Mouse (Mus musculus) neural tube, embryonic 15.5 days (tissue): ENCODE measurements around the gene Tfam. TPM values are rescaled to one million over a fixed set of nuclear protein-coding genes. Genes with fewer than 3 reads are reported as not detected.

ENCODE experiments used
- ATAC-seq: fragments of 200-750 bp; cut with Nextera tagmentation; 2 replicates; pipeline ENCODE4 v1.8.0; 2017; ENCODE audit warnings: mild to moderate bottlenecking, moderate TSS enrichment, moderate library complexity; ENCODE audit not compliant: low FRiP score
- H3K27ac ChIP-seq: fragments of 300-500 bp; sonication (generic); replicated peaks from 2 replicates; pipeline ENCODE4 v1.5.1; 2015; ENCODE audit warnings: mild to moderate bottlenecking, inconsistent platforms
- H3K27me3 ChIP-seq: fragments of 300-500 bp; sonication (generic); replicated peaks from 2 replicates; pipeline ENCODE4 v1.6.1; 2015; ENCODE audit warnings: inconsistent platforms
- H3K36me3 ChIP-seq: fragments of 300-500 bp; sonication (generic); 2 replicates; pipeline ENCODE4 v1.6.1; 2015; ENCODE audit warnings: inconsistent platforms
- H3K4me1 ChIP-seq: fragments of 300-500 bp; sonication (generic); 2 replicates; pipeline ENCODE4 v1.6.1; 2015; ENCODE audit warnings: inconsistent platforms
- H3K4me2 ChIP-seq: fragments of 300-500 bp; sonication (generic); 2 replicates; pipeline ENCODE4 v1.6.1; 2015; ENCODE audit warnings: inconsistent platforms, mild to moderate bottlenecking, moderate library complexity
- H3K4me3 ChIP-seq: fragments of 300-500 bp; sonication (generic); replicated peaks from 2 replicates; pipeline ENCODE4 v1.5.1; 2015; ENCODE audit warnings: mild to moderate bottlenecking, inconsistent platforms
- H3K9ac ChIP-seq: fragments of 300-500 bp; sonication (generic); replicated peaks from 2 replicates; pipeline ENCODE4 v1.6.1; 2015; ENCODE audit warnings: mild to moderate bottlenecking, inconsistent platforms
- H3K9me3 ChIP-seq: fragments of 300-500 bp; sonication (generic); replicated peaks from 2 replicates; pipeline ENCODE4 v1.6.1; 2016; ENCODE audit warnings: inconsistent platforms
- whole genome bisulfite sequencing: fragments of 180-500 bp; shearing (Covaris S2); methylation state at CpG from one replicate; pipeline ENCODE4 v1.1.7; 2015; ENCODE audit warnings: mixed read lengths; 5-methylcytosine and 5-hydroxymethylcytosine counted together
- polyA plus RNA-seq: library from polyadenylated mRNA; unstranded; fragments of >200 nt; fragmentation: Nextera tagmentation; extraction: Ambion mirVana; gene quantifications from 2 replicates; pipeline ENCODE4 v1.2.1, GENCODE M21; 2015

Gene Tfam
- polyA plus RNA-seq, 1 experiment from 2014 or later = 47.8 TPM

GRCm38 (mm10) chr10:71183339-71184031 lies 54.6 kb downstream of the Tfam start:
- H3K27me3 ChIP-seq = no peaks in the 10 kb centered on the region
- H3K9ac ChIP-seq = no peak overlapping the region
- no peak overlapping the region for H3K4me3 ChIP-seq
- no peaks in the 10 kb centered on the region for H3K9me3 ChIP-seq
- no peaks in the 10 kb centered on the region for H3K4me1 ChIP-seq
- H3K27ac ChIP-seq = no peak overlapping the region
- H3K4me2 ChIP-seq = no peak overlapping the region
- H3K36me3 ChIP-seq = no peaks in the 10 kb centered on the region
- 74% methylated on average over 7 of the region's 7 CpGs for WGBS
- no peak for ATAC-seq

GRCm38 (mm10) chr10:71181931-71182330 lies 56.1 kb downstream of the Tfam start:
- Histone ChIP-seq H3K4me1 (no peaks in the 10 kb centered on the region), H3K27me3 (no peaks in the 10 kb centered on the region), H3K36me3 (no peaks in the 10 kb centered on the region), H3K9ac (no peak overlapping the region), H3K9me3 (no peaks in the 10 kb centered on the region), H3K27ac (no peak overlapping the region), H3K4me3 (no peak overlapping the region), H3K4me2 (no peak overlapping the region)
- WGBS = 88% methylated on average over 4 of the region's 4 CpGs
- ATAC-seq = no peak

- H3K4me1 ChIP-seq = no peaks in the 10 kb centered on the region
- no peak overlapping the region for H3K9ac ChIP-seq
- H3K36me3 ChIP-seq = no peaks in the 10 kb centered on the region
- 87% methylated on average over 2 of the region's 2 CpGs for WGBS
- no peak overlapping the region for H3K4me3 ChIP-seq
- no peaks in the 10 kb centered on the region for H3K27me3 ChIP-seq
- ATAC-seq = no peak
- no peak overlapping the region for H3K27ac ChIP-seq
- no peaks in the 10 kb centered on the region for H3K9me3 ChIP-seq
- H3K4me2 ChIP-seq = no peak overlapping the region
Measured at GRCm38 (mm10) chr10:71181091-71181490, 57.0 kb downstream of the Tfam start.

GRCm38 (mm10) chr10:71180057-71180456 lies 58.0 kb downstream of the Tfam start:
- Histone ChIP-seq H3K27ac (no peak overlapping the region), H3K4me1 (no peaks in the 10 kb centered on the region), H3K36me3 (no peaks in the 10 kb centered on the region), H3K9ac (no peak overlapping the region), H3K4me2 (no peak overlapping the region), H3K27me3 (no peaks in the 10 kb centered on the region), H3K4me3 (no peak overlapping the region), H3K9me3 (no peaks in the 10 kb centered on the region)
- 89% methylated on average over 2 of the region's 2 CpGs for WGBS
- no peak for ATAC-seq

GRCm38 (mm10) chr10:71177201-71177600 lies 60.9 kb downstream of the Tfam start:
- Histone ChIP-seq H3K27me3 (no peaks in the 10 kb centered on the region), H3K9me3 (no peaks in the 10 kb centered on the region), H3K36me3 (no peaks in the 10 kb centered on the region), H3K27ac (no peak overlapping the region), H3K4me1 (no peaks in the 10 kb centered on the region), H3K4me3 (no peak overlapping the region), H3K9ac (no peak overlapping the region), H3K4me2 (no peak overlapping the region)
- no peak for ATAC-seq
- WGBS = 92% methylated on average over 7 of the region's 7 CpGs

- Histone ChIP-seq H3K4me2 (no peak overlapping the region), H3K36me3 (no peaks in the 10 kb centered on the region), H3K9me3 (no peaks in the 10 kb centered on the region), H3K9ac (no peak overlapping the region), H3K4me1 (no peaks in the 10 kb centered on the region), H3K27me3 (no peaks in the 10 kb centered on the region), H3K27ac (no peak overlapping the region), H3K4me3 (no peak overlapping the region)
- ATAC-seq = no peak
- whole genome bisulfite sequencing = 77% methylated on average over 8 of the region's 8 CpGs
Measured at GRCm38 (mm10) chr10:71176341-71176740, 61.7 kb downstream of the Tfam start.

Other genes starting within 250 kb of the Tfam start
- gene Bicc1, start 78.6 kb downstream of the Tfam start, polyA plus RNA-seq = 5.8 and 8.4 TPM in 2 replicates
- gene Ube2d1, start 47.0 kb upstream of the Tfam start, polyA plus RNA-seq = 135 and 151 TPM in 2 replicates
- 286 and 340 TPM in 2 replicates for gene Cisd1, start 106.7 kb upstream of the Tfam start, polyA plus RNA-seq
- 14.9 and 15.3 TPM in 2 replicates for gene Ipmk, start 109.5 kb upstream of the Tfam start, polyA plus RNA-seq